Comparison of ENCODE assay signal across 21 mouse cellular contexts in the genomic region with DNA sequence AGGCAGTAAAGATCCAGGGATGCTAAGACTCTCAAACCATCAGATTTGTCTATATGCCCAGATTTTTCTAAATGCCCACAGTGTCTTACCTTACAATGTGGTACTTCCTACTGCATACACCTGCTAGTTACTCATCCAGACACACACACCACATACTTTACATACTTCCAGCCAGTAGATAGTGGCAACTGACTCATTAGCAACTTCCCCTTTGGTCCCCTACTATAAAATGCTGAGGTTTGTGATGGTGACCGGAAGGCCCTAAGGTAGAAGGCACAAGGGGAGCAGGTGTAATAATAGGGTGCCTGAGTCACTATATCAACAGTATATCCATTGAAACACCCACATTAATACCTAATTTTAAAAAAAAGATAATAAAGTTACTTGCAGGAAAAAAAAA. TPM values are rescaled to one million over a fixed set of nuclear protein-coding genes. Genes with fewer than 3 reads are reported as not detected.
"Had no signal": no experiment of that assay in that cellular context is flagged by ENCODE, and none has a peak within 500 bp of the region (broad histone marks: within the 10 kb centered on the region; RNA-seq: fewer than 3 reads in every experiment).

No protein-coding gene starts in this region.

- H3K36me3 ChIP-seq: midbrain, embryonic 15.5 days had no signal

- H3K9ac ChIP-seq: liver, embryonic 15.5 days; liver, postnatal 0 days; lung, embryonic 15.5 days; midbrain, embryonic 13.5 days; midbrain, embryonic 15.5 days; neural tube, embryonic 12.5 days had no signal

- ATAC-seq: liver, postnatal 0 days; lung, postnatal 0 days; midbrain, embryonic 13.5 days; midbrain, embryonic 15.5 days had no signal

- H3K4me2 ChIP-seq: liver, embryonic 15.5 days; lung, embryonic 15.5 days; midbrain, embryonic 11.5 days; midbrain, embryonic 13.5 days; midbrain, embryonic 15.5 days; neural tube, embryonic 12.5 days had no signal

- H3K4me3 ChIP-seq: liver, embryonic 15.5 days; lung, embryonic 15.5 days; megakaryocyte, embryonic 14.5 days; midbrain, embryonic 13.5 days; midbrain, embryonic 15.5 days; neural tube, embryonic 12.5 days had no signal

- H3K4me1 ChIP-seq: neural tube, embryonic 12.5 days had no signal

- DNase-seq: liver, postnatal 0 days; lung, adult 2 months; lung, postnatal 14 days; lung, postnatal 36 days; right cerebral cortex, postnatal 14 days; thymus, adult 2 months; thymus, postnatal 36 days had no signal

- H3K27ac ChIP-seq: liver, embryonic 15.5 days; lung, embryonic 15.5 days; macrophage; midbrain, embryonic 13.5 days; midbrain, embryonic 15.5 days; neural tube, embryonic 12.5 days had no signal

- H3K9me3 ChIP-seq: liver, embryonic 15.5 days; lung, embryonic 15.5 days; megakaryocyte, embryonic 14.5 days; midbrain, embryonic 13.5 days; midbrain, embryonic 15.5 days; neural tube, embryonic 12.5 days had no signal

- H3K27me3 ChIP-seq: liver, embryonic 15.5 days; lung, embryonic 15.5 days; megakaryocyte, embryonic 14.5 days; midbrain, embryonic 13.5 days; midbrain, embryonic 15.5 days; neural tube, embryonic 12.5 days had no signal

RNA-seq across cellular contexts. Expression of gene Glod5, which starts 50.9 kb away (rescaled TPM):
- total RNA-seq: megakaryocyte progenitor cell, adult 5-6 weeks; monocyte, adult 5-6 weeks; neutrophil, adult 5-6 weeks had no signal
- polyA plus RNA-seq: lung, adult 2 months; lung, embryonic 15.5 days; macrophage; midbrain, embryonic 11.5 days; neural tube, embryonic 12.5 days; spleen, adult 2 months; stomach, embryonic 14.5 days; thymus, adult 2 months had no signal
